Mouse (Mus musculus) olfactory bulb, adult 2 months (tissue): ENCODE measurements around the gene Gm38392.

ENCODE experiments used
- CTCF ChIP-seq: fragments of 200-500 bp; IDR thresholded peaks from 2 replicates; pipeline ENCODE4 v1.5.1; 2012; ENCODE audit warnings: low read depth, mild to moderate bottlenecking, low read length, moderate library complexity; ENCODE audit not compliant: insufficient read depth
- POLR2A ChIP-seq: fragments of 200-500 bp; IDR thresholded peaks from 2 replicates; pipeline ENCODE4 v1.6.1; 2012; ENCODE audit warnings: mild to moderate bottlenecking, low read depth, low read length, moderate library complexity; ENCODE audit not compliant: insufficient read depth

DNA sequence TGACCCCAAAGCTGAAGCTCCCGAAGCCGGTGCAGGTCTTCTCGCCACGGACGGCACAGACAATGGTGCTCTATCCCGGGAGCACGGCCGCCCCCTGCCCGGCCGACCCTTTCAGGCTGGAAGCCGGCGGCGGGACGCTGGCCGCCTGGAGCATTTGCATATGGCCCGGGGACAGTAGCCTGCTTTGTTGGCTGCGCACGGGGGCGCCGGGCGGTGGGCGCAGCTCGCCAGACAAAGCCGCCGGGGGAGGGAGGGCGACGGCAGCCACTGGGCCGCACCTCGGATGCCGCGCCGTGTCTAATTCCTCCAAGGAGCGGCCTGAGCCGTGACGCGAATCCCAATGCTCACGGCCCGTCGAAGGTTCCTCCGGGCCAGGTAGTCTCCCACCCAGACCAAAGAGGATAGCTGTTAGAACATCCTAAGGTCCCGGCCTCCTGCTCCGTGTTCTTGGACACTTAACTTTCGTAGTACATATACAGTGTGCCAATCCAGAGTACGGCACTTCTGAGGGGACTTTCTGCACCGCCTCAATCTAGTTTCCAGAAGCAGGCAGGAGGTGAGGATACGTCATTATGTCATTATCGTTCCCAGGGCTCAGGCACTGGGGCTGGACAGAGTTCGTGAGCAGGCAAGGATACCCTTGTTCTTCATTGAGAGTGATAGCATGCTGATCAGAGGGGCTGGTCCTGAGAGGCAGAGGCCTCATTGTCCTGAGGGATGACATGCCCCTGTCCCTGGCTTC is 45.8 kb downstream of the Gm38392 start:
- no peak for TF ChIP-seq CTCF
- TF ChIP-seq POLR2A = no peak
